Mouse (Mus musculus): ENCODE measurements around the gene Ptx4.

- TF ChIP-seq POLR2A (IDR thresholded peaks at IDR 0.05; ENCODE audit: control insufficient read depth, low read depth, low read length) (no peak), CTCF (IDR thresholded peaks at IDR 0.05; ENCODE audit: control insufficient read depth, insufficient read depth, insufficient replicate concordance, low read depth, low read length) (no peak)
These were observed 15.1 kb downstream of the Ptx4 start for GRCm38 (mm10) chr17:25135622-25136021.
